Mouse (Mus musculus) kidney, postnatal 4 days (tissue): ENCODE measurements at regions not wholly inside any gene's neighbourhood (a gene's known extent, or its start where the extent isn't known, plus 50 kb on each side); places are given as distances from the start of the nearest gene placed in this dataset.
"Not testable (repeated sequence)": the region's sequence is repeated elsewhere in the genome, so short reads cannot be mapped to it uniquely, and the experiment has no call there.

Source experiments
- DNase-seq, 2 experiments: peaks; one replicate each; pipeline ENCODE4 v3.0.0; 2021; ENCODE audit warnings: mixed read lengths in 2 of 2

DNA sequence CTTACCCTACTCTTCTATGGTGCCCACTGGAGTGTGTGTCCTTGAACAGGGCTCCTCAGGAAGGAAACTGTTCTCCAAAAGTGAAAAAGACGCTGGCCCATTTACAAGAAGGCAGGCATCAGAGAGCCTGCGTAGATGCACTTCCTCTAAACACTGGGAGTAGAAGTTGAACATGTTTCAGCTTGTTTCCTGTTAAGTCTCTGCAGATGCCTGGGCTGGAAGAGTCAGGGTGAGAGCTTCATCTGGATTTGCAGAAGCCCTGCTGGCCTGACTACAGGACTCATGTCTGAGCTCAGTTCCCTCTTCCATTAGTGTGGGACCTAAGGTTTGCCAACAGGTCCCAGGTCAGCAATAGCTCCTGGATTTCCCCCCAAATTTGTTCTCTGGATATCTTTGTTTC is 54.7 kb upstream of the Nlrp1b start:
- no peak for DNase-seq

DNA sequence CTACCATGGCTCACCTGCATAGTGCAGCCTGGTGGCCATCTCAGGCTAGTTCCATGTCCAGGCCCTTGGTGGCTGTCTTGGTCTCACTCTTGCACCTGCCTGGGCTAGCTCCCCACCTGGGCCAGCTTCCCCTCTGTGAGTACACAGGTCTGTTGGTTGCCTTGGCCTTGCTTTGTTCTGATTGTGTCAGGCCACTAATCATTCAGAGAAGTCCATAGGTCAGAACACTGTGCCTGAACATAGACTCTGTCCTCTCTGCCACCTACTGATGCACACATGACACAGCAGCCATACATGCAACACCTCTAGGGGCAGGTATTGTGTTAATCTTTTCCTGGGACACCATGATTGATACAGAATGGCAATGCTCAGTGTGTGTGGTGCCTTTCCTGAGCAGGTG is 57.7 kb upstream of the Nlrp1b start:
- DNase-seq = not testable (repeated sequence)

DNA sequence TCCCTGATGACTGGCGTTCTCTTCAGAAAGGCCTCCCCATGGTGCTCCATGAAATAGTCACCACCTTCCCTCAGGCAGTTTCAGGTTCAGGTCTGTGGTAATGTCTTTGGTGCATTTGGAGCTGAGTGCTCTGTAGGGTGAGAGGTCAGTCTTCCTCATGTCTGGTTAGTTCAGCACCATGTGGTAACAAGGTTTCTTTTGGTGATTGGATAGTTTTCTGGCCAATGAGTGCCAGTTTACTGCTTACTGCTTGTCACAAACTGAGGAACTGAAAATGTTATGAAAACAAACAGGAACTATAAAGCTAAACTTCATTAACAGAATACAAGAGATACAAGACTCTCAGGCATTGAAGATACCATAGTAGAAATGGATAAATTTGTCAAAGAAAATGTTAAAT is 59.0 kb upstream of the Nlrp1b start:
- DNase-seq = no peak

DNA sequence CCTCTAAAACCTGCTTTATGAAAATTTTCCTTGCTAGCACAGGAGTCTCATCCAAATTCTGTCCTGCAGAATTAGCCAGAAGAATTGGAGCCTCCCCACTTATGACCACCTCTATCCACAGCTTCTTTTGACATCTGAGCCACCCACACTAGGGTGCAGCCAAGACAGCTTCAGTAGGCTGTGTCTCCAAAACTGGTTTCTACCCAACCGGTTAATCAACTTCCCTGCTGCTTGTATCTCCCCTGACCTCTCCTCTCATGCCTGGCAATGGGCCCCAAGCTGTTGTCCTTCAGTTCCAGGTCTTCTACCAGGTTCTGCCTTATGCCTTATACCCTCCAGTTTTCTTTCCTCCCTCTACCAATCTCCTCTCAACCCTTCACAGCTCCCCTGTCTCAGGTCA is 68.9 kb upstream of the Nlrp1b start:
- no peak for DNase-seq

DNA sequence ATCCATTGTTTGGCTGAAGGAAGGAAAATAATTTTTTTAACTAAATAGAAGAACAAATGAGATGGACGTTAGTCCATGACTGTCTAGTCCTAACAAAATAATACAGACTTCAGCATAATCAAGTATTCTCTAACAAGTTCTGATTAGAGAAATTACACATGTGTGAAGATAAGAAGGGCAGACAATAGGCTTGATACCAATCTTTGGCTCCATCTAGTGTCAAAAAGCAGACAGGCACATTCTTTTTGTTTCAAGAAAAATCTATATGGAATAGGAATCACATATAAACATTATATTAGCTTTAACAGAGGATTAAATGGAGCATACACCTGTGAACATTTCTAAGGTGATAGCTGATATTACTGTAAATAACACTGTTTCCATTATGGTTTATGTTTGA is 92.9 kb upstream of the Nlrp1b start:
- DNase-seq = no peak

DNA sequence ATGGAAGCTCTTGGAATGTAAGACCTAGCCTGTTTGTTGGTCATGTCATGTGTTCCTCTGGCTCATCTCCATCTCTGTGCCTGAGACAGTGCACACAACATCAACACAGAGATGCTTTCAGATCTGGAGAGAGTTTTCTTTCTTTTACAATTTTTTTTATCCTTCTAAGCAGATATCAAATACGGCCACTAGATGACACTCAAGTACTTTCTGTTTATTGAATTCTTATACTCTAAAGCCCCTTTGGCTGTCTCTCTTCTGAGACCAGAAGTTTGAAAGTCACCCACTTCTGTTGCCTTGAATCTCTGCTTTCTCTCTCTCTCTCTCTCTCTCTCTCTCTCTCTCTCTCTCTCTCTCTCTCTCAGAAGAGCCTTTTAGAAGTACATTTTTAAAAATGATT is 106.9 kb upstream of the Nlrp1b start:
- DNase-seq = no peak

DNA sequence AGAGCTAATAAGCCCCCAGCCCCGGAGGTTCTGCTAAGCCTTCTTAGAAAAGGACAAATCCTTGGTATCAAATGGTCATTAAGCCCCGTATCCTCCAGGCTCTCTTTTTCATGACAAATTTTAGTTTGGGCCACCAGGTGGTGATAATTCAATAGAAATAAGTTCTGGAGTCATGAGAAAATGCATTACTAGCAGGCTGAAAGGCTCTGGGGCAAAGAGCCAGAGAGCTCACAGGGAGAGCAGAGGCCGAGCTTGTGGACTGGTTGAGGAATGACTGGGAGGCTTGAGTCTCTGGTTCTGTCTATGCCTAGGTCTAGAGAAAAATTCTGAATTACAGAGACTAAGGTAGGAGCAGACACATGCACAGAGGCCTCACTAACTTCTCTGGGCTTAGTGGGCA is 115.5 kb upstream of the Nlrp1b start:
- DNase-seq = peak; percentile 48 to 65

DNA sequence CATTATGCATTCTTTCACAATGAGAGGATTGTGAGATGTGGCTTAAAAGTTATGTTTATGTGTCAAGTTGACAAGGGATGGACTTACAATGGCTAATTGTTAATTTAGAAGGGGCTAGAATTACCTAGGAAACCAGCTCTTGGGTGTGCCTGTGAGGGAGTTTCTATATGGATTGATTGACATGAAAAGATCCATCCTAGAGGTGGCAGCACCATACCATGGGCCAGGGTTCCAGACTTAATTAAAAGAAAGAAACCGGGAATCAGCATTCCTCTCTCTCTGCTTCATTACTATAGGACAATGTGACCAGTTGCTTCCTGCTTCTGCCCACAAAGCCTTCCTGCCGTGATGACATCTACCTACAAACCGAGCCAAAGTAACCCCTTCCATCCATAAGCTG is 126.6 kb upstream of the Nlrp1b start:
- DNase-seq = no peak

DNA sequence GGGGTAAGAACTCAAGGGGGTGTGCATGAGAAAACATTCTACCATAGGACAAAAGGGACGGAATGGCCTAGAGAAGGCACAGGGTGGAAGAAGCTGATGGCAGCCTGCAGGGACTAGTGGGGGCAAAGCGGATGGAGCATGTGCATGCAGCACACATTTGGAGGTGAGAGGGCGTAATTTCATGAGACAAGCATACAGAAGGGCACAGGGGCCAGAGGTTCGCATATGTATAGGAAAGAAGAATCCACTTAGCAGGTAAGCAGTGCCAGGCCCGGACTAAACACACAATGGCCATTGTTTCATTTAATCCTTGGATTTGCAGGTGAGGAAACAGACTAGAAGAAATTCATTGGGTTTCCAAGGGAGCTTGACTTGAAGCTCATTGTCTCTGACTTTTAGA is 130.3 kb upstream of the Nlrp1b start:
- DNase-seq = no peak

DNA sequence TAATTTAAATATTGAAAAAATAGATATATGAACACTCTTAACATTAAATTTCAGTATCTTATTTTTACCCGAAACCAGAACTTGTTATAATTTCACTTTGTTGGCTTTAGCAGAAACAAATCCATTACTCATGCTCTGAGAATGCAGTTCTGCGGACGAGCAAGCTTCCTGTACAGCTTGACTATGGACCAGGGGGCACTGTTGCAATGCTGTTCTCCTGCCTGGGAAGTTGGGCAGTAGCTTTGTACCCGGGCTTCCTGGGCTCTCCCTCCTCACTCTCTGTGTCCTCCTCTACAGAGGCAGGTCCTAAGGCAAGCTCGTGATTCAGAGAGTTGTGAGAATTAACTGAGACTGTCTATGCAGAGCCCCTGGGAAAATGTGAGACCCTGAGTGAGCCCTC is 141.3 kb upstream of the Nlrp1b start:
- peak in 1 of 2 experiments; percentile 7 for DNase-seq

DNA sequence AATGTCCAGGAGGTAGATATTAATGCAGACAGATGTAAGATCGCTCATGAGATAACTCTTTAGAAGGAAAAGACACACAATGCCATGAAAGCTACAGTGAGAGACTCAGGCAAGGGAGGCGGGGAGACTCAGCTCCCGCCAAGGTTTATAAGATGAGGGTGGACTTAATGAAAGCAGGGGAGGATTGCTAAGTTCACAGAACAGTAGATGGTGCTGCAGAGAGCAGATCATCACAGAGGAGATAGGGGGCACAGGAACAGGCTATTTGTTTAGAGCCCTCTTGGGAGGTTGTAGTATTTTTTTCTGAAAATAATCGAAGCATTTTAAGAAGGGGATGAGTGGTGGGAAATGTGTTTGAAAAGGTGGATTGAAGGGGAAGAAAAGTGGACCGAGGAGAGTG is 144.6 kb upstream of the Nlrp1b start:
- no peak for DNase-seq

DNA sequence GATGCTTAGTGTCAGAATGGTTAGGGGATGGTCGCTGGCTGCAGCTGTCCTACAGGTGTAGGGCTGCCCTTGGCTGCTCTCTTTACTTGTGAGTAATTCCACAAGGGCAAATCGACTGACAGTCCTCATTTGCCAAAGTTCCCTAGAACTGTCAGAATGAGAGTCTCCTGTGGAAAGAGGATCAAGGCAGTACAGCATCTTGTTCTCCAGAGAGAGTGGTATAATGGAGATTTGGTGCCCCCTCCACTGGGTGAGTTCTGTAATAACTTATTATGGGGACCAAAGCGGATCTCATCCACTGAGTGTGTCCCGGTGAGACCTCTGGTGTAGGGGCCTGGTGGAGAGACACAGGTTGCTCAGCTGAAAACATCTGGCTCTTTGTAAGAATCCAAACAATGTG is 157.9 kb upstream of the Nlrp1b start:
- no peak for DNase-seq

DNA sequence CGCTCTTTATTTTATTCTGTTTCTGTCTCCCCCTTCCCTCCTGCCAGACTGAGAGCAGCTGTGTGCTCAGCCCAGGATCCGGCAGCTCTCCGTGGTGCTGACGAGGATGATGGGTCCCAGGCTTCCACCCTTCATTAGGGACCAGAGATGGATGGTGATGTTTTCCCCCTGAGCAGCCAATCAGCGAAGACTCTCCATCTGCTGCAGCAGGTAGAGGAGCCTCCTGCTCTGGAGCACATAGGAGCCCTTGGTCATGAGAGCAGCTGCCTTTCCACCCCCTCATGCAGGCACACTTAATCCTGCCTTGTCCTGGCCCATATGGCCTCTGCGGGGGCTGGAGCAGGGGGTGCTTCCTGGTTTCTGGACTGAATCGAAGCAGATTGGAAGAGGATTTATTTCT is 159.1 kb upstream of the Nlrp1b start:
- DNase-seq = peak; percentile 87 to 88

DNA sequence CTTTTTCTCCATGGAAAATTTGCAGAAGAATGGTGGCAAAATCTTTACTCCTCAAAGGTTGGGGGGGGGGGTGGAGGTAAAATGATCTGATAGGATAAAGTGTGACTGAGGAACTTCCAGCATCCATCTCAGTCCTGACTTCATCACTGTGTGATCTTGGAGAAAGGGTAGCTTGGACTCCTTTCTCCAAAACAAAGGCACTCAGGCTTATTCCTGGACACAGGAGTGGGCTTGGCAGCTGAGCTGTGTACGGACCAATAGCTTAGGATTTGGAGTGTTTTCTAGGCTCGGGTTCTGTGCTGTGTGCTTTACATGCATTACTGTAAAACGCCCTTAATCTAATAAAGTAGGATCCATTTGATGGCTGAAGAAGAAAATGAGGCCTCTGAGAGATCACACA is 159.6 kb upstream of the Nlrp1b start:
- no peak for DNase-seq

DNA sequence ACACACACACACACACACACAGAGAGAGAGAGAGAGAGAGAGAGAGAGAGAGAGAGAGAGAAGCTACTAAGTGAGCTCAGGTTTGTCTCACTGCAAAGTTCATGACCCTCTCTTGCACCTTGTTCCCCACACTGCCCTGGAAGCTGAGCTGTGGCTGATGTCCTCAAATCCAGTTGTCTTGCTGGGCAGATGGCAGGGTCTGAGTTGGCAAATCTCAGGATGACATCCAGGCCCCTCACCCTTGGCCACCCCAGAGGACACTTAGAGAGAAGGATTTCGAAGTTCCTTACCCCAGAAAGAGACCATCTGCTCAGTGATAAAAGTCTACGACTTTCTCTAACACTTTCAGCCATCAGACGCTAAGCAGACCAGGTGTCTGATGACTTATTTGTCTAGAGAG is 160.1 kb upstream of the Nlrp1b start:
- DNase-seq = no peak

DNA sequence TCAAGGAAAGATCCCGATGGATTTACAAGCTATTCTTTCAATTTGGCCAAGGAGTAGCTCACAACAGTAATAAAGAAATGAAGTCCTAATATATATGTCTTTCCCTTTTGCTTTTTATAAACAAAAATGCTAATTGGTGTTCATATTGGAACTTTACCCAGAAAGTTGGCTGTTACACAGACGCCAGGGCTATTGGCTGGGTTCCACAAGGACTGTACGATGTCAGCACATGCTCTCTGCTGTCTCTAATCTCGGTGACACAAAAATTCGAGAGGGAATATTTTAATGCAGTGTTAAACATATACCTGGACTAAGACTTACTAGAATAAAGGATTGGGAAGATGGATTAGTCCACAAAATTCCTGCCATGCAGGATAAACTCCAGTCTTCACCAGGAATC is 162.9 kb upstream of the Nlrp1b start:
- DNase-seq = no peak

DNA sequence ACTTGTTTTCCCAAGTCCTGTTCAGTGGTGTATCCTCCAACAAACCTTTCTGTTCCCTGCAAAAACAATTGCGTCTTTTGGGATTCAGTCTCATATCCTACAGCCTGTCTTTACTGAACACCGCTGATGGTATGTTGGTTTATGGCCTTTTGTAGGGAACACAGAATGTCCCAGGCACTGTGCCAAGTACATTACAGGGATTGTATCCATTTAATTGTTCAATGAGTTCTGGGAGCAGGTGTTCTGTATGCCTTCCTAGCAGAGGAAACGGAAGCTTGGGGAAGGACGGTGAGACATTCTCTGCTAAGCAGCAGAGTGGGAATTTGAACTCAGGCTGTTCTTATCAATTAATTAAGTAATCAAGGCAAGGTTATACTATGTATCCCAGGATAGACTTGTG is 164.5 kb upstream of the Nlrp1b start:
- DNase-seq = no peak

DNA sequence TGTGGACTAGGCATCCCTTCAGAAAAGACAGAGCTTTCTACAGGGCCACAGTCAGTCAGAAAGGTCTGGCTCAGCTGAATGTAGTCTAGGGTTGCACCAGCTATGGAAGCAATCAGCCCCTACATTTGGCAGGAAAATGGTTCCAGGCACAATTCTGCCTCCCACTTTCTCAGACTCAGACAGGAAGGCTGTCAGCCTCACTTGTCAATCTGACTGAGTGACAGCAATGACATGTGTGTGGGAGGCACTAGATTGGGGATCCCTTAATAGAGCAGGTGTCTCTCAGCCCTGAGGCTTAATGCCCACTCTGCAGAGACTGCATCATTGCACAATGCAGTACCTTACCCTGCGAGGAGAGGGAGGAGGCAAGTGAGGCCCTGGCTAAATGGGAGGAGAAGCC is 165.1 kb upstream of the Nlrp1b start:
- DNase-seq = no peak

DNA sequence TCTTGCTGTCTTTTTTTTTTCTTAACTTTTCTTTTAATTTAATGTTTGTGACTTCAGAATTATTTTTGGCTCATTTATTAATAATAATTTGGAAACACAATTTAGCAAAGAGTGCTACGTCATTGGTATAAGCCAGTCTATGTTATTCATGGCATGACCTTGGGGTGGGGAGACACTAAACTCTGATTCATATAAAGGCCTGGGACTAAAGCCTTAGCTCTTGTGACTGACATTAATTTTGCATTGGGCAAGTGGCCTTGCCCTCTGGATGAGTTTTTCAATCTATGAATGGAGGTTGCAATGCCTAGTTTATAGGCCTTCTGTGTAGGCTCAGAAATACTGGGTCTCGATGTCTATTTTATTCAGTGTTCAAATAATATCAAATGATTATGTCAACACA is 169.8 kb upstream of the Nlrp1b start:
- no peak for DNase-seq

DNA sequence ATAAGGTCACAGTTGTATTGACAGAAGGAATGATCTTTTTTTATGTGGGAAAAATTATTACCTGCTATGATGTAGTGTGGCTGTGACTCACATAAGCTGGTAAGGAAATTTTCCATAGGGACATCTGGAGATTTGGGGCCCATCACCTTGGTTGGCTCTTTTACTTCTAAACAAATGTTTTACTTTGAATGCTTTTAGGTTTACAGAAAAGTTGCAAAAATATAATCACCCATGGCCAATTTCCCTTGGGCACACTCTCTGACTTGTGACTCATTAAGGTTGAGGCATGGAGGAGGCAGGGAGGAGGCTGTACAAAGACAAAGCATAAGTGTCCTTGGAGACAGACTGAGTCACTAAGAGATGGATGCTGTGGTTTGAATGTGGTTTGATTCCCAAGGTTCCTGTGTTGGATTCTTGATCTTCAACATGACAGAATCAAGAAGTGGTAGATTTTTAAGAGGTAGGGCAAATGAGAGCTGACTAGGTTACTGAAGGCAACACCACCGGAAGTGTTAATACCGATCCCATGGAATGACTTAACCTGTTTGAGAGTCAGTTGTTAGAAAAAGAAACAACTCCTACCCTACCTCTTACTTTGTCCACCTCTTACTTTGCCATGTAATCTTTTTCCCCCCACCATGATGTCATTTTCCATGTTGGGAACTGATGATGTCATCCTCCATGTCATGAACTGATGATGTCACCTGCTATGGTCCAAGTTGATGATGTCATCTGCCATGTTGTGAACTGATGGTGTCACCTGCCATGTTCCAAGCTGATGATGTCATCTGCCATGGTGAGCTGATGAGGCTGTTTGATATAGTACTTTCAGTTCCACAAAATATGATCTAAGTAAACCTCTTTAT is 171.1 kb upstream of the Nlrp1b start:
- DNase-seq = no peak

DNA sequence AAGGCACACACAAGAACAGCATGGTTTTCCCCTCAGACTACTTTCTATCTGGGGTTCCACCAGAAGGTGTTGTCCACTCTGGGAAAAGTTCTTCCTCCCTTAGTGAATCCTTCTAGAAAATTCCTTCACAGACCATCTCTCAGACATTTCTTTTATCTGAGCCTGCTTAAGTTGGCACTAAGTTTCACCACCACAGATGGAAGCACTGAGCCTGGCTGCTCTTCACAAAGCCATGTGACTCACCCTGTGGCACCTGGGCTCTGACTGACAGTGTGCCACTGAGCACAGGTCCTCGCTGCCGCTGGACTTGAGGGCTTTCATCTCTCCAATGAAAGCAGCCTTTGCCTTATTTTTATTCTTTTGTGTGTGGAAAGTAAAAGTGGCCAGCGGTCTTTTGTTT is 173.8 kb upstream of the Nlrp1b start:
- no peak for DNase-seq

DNA sequence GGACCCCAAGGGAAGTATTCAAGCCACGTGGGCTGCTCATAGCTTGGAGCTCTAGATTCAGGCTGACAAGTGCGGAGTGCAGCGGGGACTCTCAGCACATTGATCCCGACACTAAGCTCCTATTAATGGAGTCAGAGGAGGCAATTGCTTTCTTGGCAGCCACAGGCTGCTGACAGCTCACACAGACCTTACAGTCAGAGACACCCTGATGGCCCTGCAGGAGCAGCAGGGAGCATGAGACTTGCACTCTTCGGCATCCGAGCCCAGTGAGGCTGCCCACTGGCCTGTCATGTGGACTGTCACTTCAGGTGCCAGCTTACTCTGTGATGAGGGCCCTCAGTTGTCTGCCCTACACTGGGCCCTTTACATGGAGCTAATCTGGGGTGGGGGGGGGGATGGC is 176.5 kb upstream of the Nlrp1b start:
- DNase-seq = no peak

DNA sequence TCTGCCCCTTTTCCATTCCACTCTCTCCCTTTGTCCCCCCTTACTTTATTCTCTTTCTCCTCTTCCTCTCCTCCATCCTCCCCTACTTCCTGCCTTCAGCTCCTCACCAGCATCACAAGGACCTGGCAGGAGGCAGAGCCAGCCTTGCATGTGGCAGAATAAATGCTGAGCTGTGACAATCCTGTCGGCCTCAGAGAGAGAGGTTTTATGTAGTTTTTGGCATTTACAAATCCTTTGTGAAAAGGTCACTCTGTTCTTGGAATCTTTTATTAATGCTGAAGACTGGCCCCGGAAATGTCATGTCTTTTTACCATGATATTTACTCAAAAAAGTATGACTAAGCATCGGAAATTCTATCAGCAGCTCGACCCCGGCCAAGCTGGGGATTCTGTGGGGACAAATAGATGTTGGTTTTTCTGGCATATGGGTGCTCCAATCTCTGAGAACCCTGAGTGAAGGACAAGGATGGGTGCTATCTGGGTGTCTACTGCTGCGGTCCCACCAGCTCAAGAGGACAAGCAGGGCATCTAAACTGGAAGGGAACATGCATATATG is 178.8 kb upstream of the Nlrp1b start:
- DNase-seq = no peak

DNA sequence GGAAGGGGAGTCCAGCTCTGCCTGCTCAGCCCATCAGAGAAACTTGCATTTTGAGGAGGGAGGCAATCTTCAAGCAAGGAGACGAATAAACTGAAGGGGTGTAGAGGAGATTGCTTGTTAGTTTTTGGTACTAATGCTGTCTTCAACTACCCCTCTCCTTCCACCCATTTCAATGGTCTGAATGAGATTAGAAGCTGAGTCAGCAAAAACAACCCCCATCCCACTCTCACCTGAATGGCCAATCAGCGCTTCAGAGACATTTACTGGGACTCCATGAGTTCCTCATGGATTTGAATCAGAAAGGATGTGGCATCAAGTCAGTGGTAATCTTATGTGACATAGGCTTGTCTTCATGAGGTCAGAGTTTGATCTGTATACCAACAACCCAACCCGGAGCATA is 180.0 kb upstream of the Nlrp1b start:
- no peak for DNase-seq

DNA sequence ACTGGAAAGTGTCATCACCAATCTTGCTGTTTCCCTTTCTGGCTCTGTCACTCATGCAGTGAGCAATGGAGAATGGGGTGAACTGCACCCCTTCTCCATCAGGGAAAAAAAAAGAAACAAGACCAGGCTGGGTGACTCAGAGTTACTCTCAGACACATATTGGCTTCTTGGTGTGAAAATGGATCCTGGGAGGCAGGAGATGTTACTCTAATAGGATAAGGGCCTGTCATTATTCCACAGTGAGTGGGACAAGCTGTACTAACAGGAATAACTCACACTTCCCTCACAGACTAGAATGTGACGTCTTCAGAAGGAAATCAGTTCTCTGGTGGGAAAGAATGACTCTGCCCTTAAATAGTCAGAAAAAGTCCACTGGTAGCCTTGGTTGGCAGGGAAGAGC is 181.4 kb upstream of the Nlrp1b start:
- DNase-seq = no peak
